Mouse (Mus musculus) MEL (cell line): ENCODE results near the gene Hoxb8.

ENCODE experiments used
- BHLHE40 ChIP-seq: IDR thresholded peaks from 2 replicates; pipeline ENCODE4 v1.6.1; 2012; ENCODE audit warnings: low read depth, mild to moderate bottlenecking, inconsistent platforms, low read length, improper control_type of control experiment, borderline replicate concordance
- CTCF ChIP-seq, 3 experiments: IDR thresholded peaks in 2 of 3; conservative IDR thresholded peaks in 1 of 3; 2 replicates each; pipeline ENCODE4 v1.5.1; 2011 to 2012; ENCODE audit warnings: low read length in 3 of 3, low read depth in 2 of 3, mild to moderate bottlenecking in 2 of 3, improper control_type of control experiment in 1 of 3, inconsistent platforms in 1 of 3, mixed read lengths in 1 of 3, moderate library complexity in 1 of 3; ENCODE audit not compliant: control insufficient read depth in 1 of 3, insufficient read depth in 1 of 3, poor library complexity in 1 of 3, severe bottlenecking in 1 of 3
- EP300 ChIP-seq, 2 experiments: IDR thresholded peaks; 2 replicates each; pipeline ENCODE4 v1.6.1; 2011; ENCODE audit warnings: improper control_type of control experiment in 2 of 2, low read length in 2 of 2, low read depth in 1 of 2, mild to moderate bottlenecking in 1 of 2
- ETS1 ChIP-seq: IDR thresholded peaks from 2 replicates; pipeline ENCODE4 v1.6.1; 2012; ENCODE audit warnings: low read depth, mild to moderate bottlenecking, inconsistent platforms, low read length, improper control_type of control experiment, moderate library complexity
- MEF2A ChIP-seq: IDR thresholded peaks from 2 replicates; pipeline ENCODE4 v1.6.1; 2014; ENCODE audit warnings: low read depth, mild to moderate bottlenecking, inconsistent platforms, low read length, improper control_type of control experiment; ENCODE audit not compliant: poor library complexity, insufficient replicate concordance, severe bottlenecking; ENCODE audit errors: extremely low read depth
- NRF1 ChIP-seq: IDR thresholded peaks from 2 replicates; pipeline ENCODE4 v1.6.1; 2014; ENCODE audit warnings: low read depth, mild to moderate bottlenecking, inconsistent platforms, low read length, improper control_type of control experiment, moderate library complexity; ENCODE audit not compliant: poor library complexity, insufficient read depth, severe bottlenecking
- POLR2A ChIP-seq, 2 experiments: IDR thresholded peaks; 2 replicates each; pipeline ENCODE4 v1.6.1; 2011 to 2012; ENCODE audit warnings: low read length in 2 of 2, mild to moderate bottlenecking in 2 of 2, control low read depth in 1 of 2, improper control_type of control experiment in 1 of 2, low read depth in 1 of 2, moderate library complexity in 1 of 2; ENCODE audit not compliant: control insufficient read depth in 1 of 2, insufficient read depth in 1 of 2, poor library complexity in 1 of 2
- RAD21 ChIP-seq: IDR thresholded peaks from 2 replicates; pipeline ENCODE4 v1.6.1; 2011; ENCODE audit warnings: mild to moderate bottlenecking, low read depth, low read length, improper control_type of control experiment
- TAL1 ChIP-seq: IDR thresholded peaks from 2 replicates; pipeline ENCODE4 v1.6.1; 2012; ENCODE audit warnings: mild to moderate bottlenecking, inconsistent platforms, low read length, moderate library complexity, mixed read lengths
- TCF12 ChIP-seq: IDR thresholded peaks from 2 replicates; pipeline ENCODE4 v1.6.1; 2014; ENCODE audit warnings: low read depth, mild to moderate bottlenecking, inconsistent platforms, low read length, improper control_type of control experiment, moderate library complexity
- USF1 ChIP-seq: IDR thresholded peaks from 2 replicates; pipeline ENCODE4 v1.6.1; 2014; ENCODE audit warnings: low read depth, mild to moderate bottlenecking, inconsistent platforms, low read length, improper control_type of control experiment, moderate library complexity
- ZC3H11A ChIP-seq: IDR thresholded peaks from 2 replicates; pipeline ENCODE4 v1.6.1; 2012; ENCODE audit warnings: low read depth, mild to moderate bottlenecking, inconsistent platforms, low read length, improper control_type of control experiment
- ZNF384 ChIP-seq: IDR thresholded peaks from 2 replicates; pipeline ENCODE4 v1.6.1; 2012; ENCODE audit warnings: low read depth, mild to moderate bottlenecking, inconsistent platforms, low read length, improper control_type of control experiment

GRCm38 (mm10) chr11:96320688-96321087 is 39.0 kb downstream of the Hoxb8 start:
- TF ChIP-seq USF1 (no peak), ZNF384 (no peak), CTCF (IDR thresholded peaks at IDR 0.05 in 2 of 3, conservative IDR thresholded peaks at IDR 0.05 in 1 of 3; ENCODE audit: control insufficient read depth in 1 of 3, insufficient read depth in 1 of 3, low read depth in 2 of 3, low read length in 3 of 3, poor library complexity in 1 of 3, severe bottlenecking in 1 of 3) (no peak), RAD21 (no peak), EP300 (IDR thresholded peaks at IDR 0.05; ENCODE audit: low read depth in 1 of 2, low read length in 2 of 2) (no peak), ZC3H11A (no peak), NRF1 (no peak), TAL1 (no peak), BHLHE40 (no peak), MEF2A (no peak), ETS1 (no peak), TCF12 (no peak), POLR2A (IDR thresholded peaks at IDR 0.05; ENCODE audit: control insufficient read depth in 1 of 2, insufficient read depth in 1 of 2, low read depth in 1 of 2, low read length in 2 of 2, poor library complexity in 1 of 2) (no peak)
